Mouse (Mus musculus): Measurements from ENCODE around the gene Mgat4a. TPM values are rescaled to one million over a fixed set of nuclear protein-coding genes. Genes with fewer than 3 reads are reported as not detected.
"Not testable (repeated sequence)": the region's sequence is repeated elsewhere in the genome, so short reads cannot be mapped to it uniquely, and the experiment has no call there.

The Mgat4a gene
- polyA plus RNA-seq, 1 experiment from 2014 or later, result 5.0 TPM

DNA sequence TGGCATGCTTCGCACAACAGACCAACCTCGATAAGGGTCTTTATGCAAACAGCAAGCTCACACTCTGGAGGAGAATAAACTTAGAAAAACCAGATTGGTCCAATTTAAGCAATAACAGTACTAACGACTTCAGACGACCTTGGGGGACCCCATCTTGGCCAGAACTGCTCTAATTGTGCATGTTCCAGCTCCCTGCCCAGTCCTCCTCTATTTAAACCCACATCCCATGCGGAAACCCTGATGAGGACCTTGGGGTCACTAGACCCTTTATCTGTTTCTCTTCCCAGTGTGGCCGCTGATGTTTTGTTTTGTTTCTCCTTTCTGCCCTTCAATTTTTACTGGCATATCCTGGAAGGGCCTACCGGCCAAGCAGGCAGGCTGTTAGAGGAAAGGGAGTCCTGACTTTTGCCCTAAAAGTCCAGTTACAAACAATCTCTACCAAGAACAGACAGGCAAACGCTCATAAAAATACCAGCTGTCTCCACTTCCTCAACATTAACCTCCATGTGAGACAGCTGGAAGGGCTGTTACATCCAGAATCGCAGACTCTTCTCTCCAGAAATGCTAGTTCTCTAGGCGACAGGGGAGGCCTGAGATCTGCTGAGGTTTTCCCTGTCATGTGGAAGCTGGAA, 36.0 kb downstream of the Mgat4a start:
- no peak overlapping the region for H3K9ac ChIP-seq
- WGBS, result 73% methylated on average over 10 of the region's 10 CpGs
- no peak overlapping the region for H3K4me3 ChIP-seq
- H3K4me2 ChIP-seq, result no peak overlapping the region
- H3K4me1 ChIP-seq, result no peaks in the 10 kb centered on the region
- H3K36me3 ChIP-seq (ENCODE audit: poor library complexity, severe bottlenecking), result no peaks in the 10 kb centered on the region
- no peak for ATAC-seq
- H3K27me3 ChIP-seq, result no peaks in the 10 kb centered on the region
- H3K9me3 ChIP-seq (replicated peaks), result no peaks in the 10 kb centered on the region; the same call in 1 of the 2 replicates
- H3K27ac ChIP-seq, result no peak overlapping the region

DNA sequence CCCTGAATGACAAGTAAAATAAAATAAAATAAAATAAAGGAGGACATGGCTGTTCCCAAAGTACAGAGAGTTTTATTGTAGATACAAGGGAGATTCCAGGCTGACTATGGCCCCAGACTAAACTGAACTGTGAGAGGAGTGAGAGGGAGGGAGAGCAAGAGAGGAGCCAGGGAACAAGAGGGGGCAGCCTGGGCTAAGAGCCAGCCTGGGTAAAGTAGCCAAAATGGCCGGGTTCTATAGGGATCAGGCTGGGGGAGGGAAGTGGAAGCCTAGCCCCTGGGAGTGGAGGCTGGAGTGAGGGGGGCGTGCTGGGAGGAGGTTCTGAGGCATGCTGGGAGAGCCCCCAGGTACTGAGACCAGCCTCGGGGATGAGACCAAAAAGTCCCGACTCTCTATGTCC, 37.2 kb downstream of the Mgat4a start:
- Histone ChIP-seq H3K36me3 (ENCODE audit: poor library complexity, severe bottlenecking) (no peaks in the 10 kb centered on the region), H3K4me2 (no peak overlapping the region), H3K9me3 (replicated peaks) (no peaks in the 10 kb centered on the region; the same call in 1 of the 2 replicates), H3K9ac (no peak overlapping the region), H3K4me1 (no peaks in the 10 kb centered on the region), H3K4me3 (no peak overlapping the region), H3K27ac (no peak overlapping the region), H3K27me3 (no peaks in the 10 kb centered on the region)
- ATAC-seq, result no peak
- WGBS, result 73% methylated on average over 4 of the region's 4 CpGs

DNA sequence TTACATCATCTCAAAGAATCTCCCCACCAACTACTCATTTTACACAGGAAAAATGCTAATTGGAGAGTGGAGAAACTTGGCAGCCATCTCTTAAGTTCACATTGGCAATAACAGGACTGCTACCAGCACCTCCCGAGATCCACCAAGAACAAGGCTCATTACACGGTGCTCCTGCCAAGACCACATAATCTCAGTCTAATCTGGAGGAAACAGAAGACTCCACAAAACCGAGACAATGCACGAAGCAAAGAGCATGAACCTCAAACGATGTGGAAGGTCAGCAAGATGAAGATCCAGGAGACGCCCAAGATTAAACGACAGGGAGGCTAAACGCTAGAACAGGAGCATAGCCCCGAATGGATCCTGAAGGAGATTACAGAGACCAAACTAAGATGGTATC, 38.5 kb downstream of the Mgat4a start:
- H3K4me3 ChIP-seq, result no peak overlapping the region
- ATAC-seq, result no peak
- no peak overlapping the region for H3K27ac ChIP-seq
- no peaks in the 10 kb centered on the region for H3K36me3 ChIP-seq (ENCODE audit: poor library complexity, severe bottlenecking)
- H3K9me3 ChIP-seq (replicated peaks), result no peaks in the 10 kb centered on the region; the same call in 1 of the 2 replicates
- no peak overlapping the region for H3K4me2 ChIP-seq
- H3K27me3 ChIP-seq, result no peaks in the 10 kb centered on the region
- no peaks in the 10 kb centered on the region for H3K4me1 ChIP-seq
- 79% methylated on average over 9 of the region's 9 CpGs for WGBS
- H3K9ac ChIP-seq, result no peak overlapping the region

DNA sequence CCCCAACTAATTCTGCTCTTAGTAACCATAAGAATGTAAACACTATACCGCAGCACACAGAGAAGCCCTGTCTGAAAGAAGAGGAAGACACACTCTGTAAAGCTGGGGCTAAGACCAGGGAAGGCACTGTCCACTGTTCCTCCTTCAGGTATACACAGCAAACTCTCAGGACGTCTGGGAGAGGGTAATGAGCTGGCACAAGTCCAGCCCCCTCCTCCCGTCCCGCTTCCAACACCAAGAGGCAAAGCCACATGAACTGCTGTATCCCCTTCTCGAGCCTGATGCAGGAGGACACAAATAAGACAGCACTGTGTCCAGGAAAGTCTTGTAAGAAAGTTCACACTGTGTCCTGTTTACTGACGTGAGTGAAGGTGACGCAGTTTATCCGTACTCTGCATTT, 40.1 kb downstream of the Mgat4a start:
- Histone ChIP-seq H3K27me3 (no peaks in the 10 kb centered on the region), H3K4me2 (no peak overlapping the region), H3K36me3 (ENCODE audit: poor library complexity, severe bottlenecking) (no peaks in the 10 kb centered on the region), H3K4me1 (no peaks in the 10 kb centered on the region), H3K9me3 (replicated peaks) (no peaks in the 10 kb centered on the region), H3K27ac (no peak overlapping the region), H3K4me3 (no peak overlapping the region), H3K9ac (no peak overlapping the region)
- ATAC-seq, result no peak
- 68% methylated on average over 8 of the region's 8 CpGs for WGBS

DNA sequence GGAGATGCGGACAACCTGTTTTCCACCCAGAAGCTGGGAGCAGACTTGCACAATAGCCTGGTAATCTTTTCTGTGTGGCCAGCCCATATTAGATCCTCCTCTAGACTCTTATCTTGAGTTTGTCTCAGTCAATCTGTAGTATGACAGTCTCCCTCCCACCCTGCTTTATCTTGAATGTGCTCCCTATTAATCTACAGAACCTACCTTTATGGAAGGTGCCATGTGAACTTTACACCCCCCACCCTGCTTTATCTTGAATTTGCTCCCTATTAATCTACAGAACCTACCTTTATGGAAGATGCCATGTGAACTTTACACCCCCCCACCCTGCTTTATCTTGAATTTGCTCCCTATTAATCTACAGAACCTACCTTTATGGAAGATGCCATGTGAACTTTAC, 41.4 kb downstream of the Mgat4a start:
- not testable (repeated sequence) for H3K4me3 ChIP-seq; ATAC-seq; H3K9me3 ChIP-seq (replicated peaks); H3K9ac ChIP-seq; H3K27me3 ChIP-seq; H3K4me1 ChIP-seq; H3K4me2 ChIP-seq; H3K36me3 ChIP-seq (ENCODE audit: poor library complexity, severe bottlenecking); H3K27ac ChIP-seq
- 89% methylated on average over 1 of the region's 1 CpGs for WGBS

DNA sequence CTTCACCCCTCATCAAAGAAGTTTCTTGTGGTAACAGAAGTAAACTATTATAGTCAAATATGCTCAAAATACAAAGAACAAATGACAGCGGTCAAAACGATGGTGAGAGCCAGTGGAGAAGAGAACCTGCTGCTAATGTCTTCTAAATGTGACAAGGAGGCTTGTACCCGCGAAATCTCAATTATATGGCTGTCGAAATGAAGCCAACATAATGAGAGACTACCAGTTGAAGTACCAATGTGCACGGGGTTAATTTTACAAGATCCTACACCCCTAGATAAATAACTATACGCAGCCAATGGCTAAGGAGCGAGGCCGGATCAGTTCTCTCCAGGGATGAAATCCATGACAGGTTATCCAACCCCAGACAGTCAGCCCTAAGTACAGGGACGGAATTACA, 41.9 kb downstream of the Mgat4a start:
- Histone ChIP-seq H3K36me3 (ENCODE audit: poor library complexity, severe bottlenecking) (no peaks in the 10 kb centered on the region), H3K27me3 (no peaks in the 10 kb centered on the region), H3K4me2 (no peak overlapping the region), H3K9me3 (replicated peaks) (no peaks in the 10 kb centered on the region), H3K27ac (no peak overlapping the region), H3K4me1 (no peaks in the 10 kb centered on the region), H3K9ac (no peak overlapping the region), H3K4me3 (no peak overlapping the region)
- ATAC-seq, result no peak
- WGBS, result 72% methylated on average over 10 of the region's 10 CpGs

DNA sequence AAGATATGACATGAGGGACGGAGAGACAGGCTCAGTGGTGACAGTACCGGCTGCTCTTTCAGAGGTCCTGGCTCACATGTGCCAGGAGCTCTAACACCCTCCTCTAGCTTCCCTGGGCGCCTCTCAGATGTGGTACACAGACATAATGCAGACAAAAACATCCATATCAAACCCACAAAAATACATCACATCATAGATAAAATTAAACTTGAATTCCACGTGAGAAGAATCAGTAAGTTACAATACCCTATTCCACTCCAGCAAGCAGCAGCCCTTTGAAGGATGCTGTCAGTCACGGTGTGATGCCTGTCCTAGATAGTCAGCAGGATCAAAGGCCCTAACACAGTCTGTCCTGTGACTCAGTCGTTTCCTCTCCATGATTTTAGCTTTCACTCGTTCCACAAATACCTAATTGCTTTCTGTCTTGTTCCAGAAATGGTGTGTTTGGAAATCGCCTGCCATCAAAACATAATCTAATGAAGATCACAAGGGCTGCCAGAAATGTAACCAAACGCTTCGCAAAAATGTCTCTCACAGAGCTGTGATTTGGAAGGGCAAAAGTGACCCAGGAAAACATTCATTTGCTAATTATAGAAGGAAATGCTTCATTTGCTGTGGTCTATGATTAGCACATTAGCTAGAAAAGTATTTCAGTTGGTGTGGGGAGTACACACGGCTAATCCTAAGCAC, 44.1 kb downstream of the Mgat4a start:
- Histone ChIP-seq H3K9ac (no peak overlapping the region), H3K4me3 (no peak overlapping the region), H3K4me1 (no peaks in the 10 kb centered on the region), H3K27me3 (no peaks in the 10 kb centered on the region), H3K4me2 (no peak overlapping the region), H3K9me3 (replicated peaks) (no peaks in the 10 kb centered on the region), H3K27ac (no peak overlapping the region), H3K36me3 (ENCODE audit: poor library complexity, severe bottlenecking) (no peaks in the 10 kb centered on the region)
- WGBS, result 69% methylated on average over 11 of the region's 11 CpGs
- no peak for ATAC-seq

DNA sequence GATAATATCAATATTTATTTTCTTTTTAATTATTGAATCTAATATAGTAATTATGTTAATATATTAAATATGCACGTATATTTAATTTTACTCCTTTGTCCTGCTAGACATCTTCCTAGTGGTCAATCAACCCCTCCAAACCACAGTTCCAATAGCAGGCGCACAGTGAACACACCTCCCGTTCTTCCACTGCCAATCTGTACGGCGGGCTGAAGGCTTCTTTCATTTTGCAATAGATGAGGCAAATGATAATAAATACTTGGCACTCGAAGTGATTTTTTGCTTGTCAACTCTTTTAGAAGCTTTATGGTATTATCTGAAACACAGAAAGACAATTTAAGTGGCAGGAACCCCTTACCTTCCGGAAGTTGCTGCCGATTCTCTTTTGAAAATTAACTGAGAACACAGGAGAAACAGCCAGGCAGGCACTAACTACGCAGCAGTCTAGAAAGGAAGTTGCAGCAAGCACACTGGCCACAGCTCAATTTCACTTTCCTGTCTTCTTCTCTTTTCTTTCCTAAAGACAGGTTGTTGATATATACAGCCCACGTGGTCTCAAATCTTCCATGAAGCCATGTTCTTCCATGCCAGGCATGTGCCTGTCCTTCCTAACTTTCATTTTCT, 45.0 kb downstream of the Mgat4a start:
- H3K36me3 ChIP-seq (ENCODE audit: poor library complexity, severe bottlenecking), result no peaks in the 10 kb centered on the region
- H3K9me3 ChIP-seq (replicated peaks), result no peaks in the 10 kb centered on the region
- H3K9ac ChIP-seq, result no peak overlapping the region
- H3K4me1 ChIP-seq, result no peaks in the 10 kb centered on the region
- ATAC-seq, result no peak
- H3K27me3 ChIP-seq, result no peaks in the 10 kb centered on the region
- H3K4me2 ChIP-seq, result no peak overlapping the region
- no peak overlapping the region for H3K4me3 ChIP-seq
- H3K27ac ChIP-seq, result no peak overlapping the region
- 87% methylated on average over 10 of the region's 10 CpGs for WGBS

DNA sequence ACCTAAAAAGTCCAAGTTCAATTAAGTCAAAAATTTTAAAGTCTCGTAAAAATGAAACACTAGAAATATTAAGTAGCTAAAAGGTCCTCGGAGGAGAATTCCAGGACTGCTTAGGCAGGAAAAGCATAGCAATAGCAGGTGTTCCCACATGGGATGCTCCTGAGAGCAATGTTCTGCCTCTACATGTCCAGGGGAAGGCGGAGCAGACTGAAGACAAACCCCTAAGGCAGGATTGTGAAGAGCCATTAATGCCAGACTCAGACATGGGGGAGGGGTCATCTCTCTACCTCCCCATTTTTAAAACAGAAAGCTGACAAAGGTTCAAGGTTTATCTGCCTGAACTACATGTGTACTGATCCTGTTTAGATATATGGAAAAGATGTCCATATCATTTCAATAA, 45.7 kb downstream of the Mgat4a start:
- 91% methylated on average over 3 of the region's 3 CpGs for WGBS
- Histone ChIP-seq H3K4me2 (no peak overlapping the region), H3K27ac (no peak overlapping the region), H3K4me3 (no peak overlapping the region), H3K9ac (no peak overlapping the region), H3K9me3 (replicated peaks) (no peaks in the 10 kb centered on the region), H3K27me3 (no peaks in the 10 kb centered on the region), H3K4me1 (no peaks in the 10 kb centered on the region), H3K36me3 (ENCODE audit: poor library complexity, severe bottlenecking) (no peaks in the 10 kb centered on the region)
- no peak for ATAC-seq

DNA sequence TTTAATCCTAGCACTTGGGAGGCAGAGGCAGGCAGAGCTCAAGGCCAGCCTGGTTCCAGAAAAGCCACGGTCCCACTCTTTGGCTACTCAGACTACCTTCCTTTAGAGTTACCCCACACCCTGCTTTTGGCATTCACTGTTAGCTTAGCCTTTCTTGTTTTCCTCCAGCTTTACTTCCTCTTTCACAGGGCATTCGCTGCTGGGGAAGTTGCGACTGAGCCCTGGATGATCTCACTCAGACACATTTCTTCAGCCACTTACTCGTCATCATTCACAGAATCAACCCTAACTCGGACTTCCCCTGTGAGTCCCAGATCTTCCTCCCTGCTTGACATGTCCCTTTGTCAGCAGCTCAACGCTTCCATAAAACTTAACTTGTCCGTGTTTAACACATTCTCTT, 49.1 kb downstream of the Mgat4a start:
- 83% methylated on average over 7 of the region's 7 CpGs for WGBS
- Histone ChIP-seq H3K4me3 (no peak overlapping the region), H3K27ac (no peak overlapping the region), H3K27me3 (no peaks in the 10 kb centered on the region), H3K36me3 (ENCODE audit: poor library complexity, severe bottlenecking) (no peaks in the 10 kb centered on the region), H3K9ac (no peak overlapping the region), H3K9me3 (replicated peaks) (no peaks in the 10 kb centered on the region), H3K4me2 (no peak overlapping the region), H3K4me1 (no peaks in the 10 kb centered on the region)
- no peak for ATAC-seq

DNA sequence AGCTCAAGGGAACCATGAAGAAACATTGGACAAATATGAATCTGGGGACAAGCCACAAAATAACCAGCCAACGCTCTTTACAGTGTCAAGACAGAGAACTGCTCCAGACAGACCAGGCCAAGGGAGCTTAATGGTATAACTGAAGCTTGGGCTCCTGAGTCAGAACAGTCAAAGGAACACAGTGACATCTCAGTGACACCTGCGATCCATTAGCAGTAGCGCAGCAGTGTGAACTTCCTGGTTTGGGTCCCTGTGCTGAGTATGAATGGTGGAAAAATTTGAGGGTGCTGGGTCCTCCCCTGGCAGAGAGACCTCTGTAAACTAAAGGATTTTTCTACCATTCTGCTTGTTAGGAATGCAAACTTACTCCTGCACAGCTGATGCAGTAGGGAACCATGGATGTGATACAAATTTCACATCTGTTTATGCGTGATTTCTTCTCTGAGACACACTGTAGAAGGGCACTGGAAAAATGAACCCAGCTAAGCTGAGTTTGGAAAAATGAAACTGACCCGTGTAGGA, 50.1 kb downstream of the Mgat4a start:
- Histone ChIP-seq H3K4me1 (no peaks in the 10 kb centered on the region), H3K36me3 (ENCODE audit: poor library complexity, severe bottlenecking) (no peaks in the 10 kb centered on the region), H3K4me3 (no peak overlapping the region), H3K27me3 (no peaks in the 10 kb centered on the region), H3K27ac (no peak overlapping the region), H3K4me2 (no peak overlapping the region), H3K9me3 (replicated peaks) (no peaks in the 10 kb centered on the region), H3K9ac (no peak overlapping the region)
- ATAC-seq, result no peak
- WGBS, result 92% methylated on average over 5 of the region's 5 CpGs

DNA sequence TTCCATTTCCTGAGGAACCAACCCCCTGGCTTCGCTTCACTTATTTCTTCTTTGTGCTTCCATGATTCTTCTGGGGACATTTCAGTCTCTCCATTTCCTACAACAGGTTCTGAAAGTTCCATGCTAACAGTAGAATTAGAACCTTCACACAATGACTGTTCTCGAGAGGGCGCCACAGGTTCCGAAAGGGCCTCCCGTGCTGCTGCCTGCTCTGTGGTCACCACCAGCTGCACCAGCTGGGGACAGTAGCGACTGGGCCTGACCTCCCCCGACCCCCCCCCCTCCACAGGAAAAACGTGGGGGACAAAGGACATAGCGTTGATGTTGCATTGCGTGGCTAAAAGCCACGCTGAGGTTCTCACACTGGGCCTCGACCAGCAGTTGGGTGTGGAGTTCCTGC, 52.3 kb downstream of the Mgat4a start:
- no peaks in the 10 kb centered on the region for H3K36me3 ChIP-seq (ENCODE audit: poor library complexity, severe bottlenecking)
- H3K9me3 ChIP-seq (replicated peaks), result no peaks in the 10 kb centered on the region
- H3K4me3 ChIP-seq, result no peak overlapping the region
- no peak overlapping the region for H3K9ac ChIP-seq
- WGBS, result 88% methylated on average over 12 of the region's 12 CpGs
- ATAC-seq, result no peak
- H3K27me3 ChIP-seq, result no peaks in the 10 kb centered on the region
- H3K27ac ChIP-seq, result no peak overlapping the region
- H3K4me2 ChIP-seq, result no peak overlapping the region
- no peaks in the 10 kb centered on the region for H3K4me1 ChIP-seq
